Mouse (Mus musculus): Measurements from ENCODE around the gene Arl8b. TPM values are rescaled to one million over a fixed set of nuclear protein-coding genes. Genes with fewer than 3 reads are reported as not detected.

Arl8b gene
- polyA plus RNA-seq, 1 experiment from 2014 or later = 104 TPM

- no peak overlapping the region for H3K9ac ChIP-seq
- no peaks in the 10 kb centered on the region for H3K27me3 ChIP-seq
- no peak overlapping the region for H3K27ac ChIP-seq (replicated peaks)
- H3K36me3 ChIP-seq = no peaks in the 10 kb centered on the region
- WGBS = 75% methylated on average over 1 of the region's 1 CpGs
- no peaks in the 10 kb centered on the region for H3K9me3 ChIP-seq
- H3K4me2 ChIP-seq = no peak overlapping the region
- H3K4me1 ChIP-seq (replicated peaks) = peaks cover 22% of the 10 kb centered on the region
- no peak for ATAC-seq (ENCODE audit: low read depth)
- no peak overlapping the region for H3K4me3 ChIP-seq
These were observed 13.0 kb downstream of the Arl8b start for GRCm38 (mm10) chr6:108795912-108796311.

GRCm38 (mm10) chr6:108796706-108797105 lies 13.8 kb downstream of the Arl8b start:
- Histone ChIP-seq H3K27ac (replicated peaks) (no peak overlapping the region), H3K9ac (no peak overlapping the region), H3K4me1 (replicated peaks) (peaks cover 22% of the 10 kb centered on the region), H3K4me3 (no peak overlapping the region), H3K9me3 (no peaks in the 10 kb centered on the region), H3K4me2 (no peak overlapping the region), H3K36me3 (no peaks in the 10 kb centered on the region), H3K27me3 (no peaks in the 10 kb centered on the region)
- 18% methylated on average over 2 of the region's 2 CpGs for WGBS
- no peak for ATAC-seq (ENCODE audit: low read depth)

GRCm38 (mm10) chr6:108805194-108805593 lies 22.3 kb downstream of the Arl8b start:
- peak; percentile 64 for ATAC-seq (ENCODE audit: low read depth)
- 0% methylated on average over 1 of the region's 1 CpGs for WGBS
- Histone ChIP-seq H3K9ac (no peak overlapping the region), H3K27me3 (no peaks in the 10 kb centered on the region), H3K9me3 (no peaks in the 10 kb centered on the region), H3K4me2 (no peak overlapping the region), H3K4me3 (no peak overlapping the region), H3K4me1 (replicated peaks) (peaks cover 24% of the 10 kb centered on the region), H3K27ac (replicated peaks) (peak overlapping the region; percentile 54; the same call in 1 of the 2 replicates), H3K36me3 (no peaks in the 10 kb centered on the region)

GRCm38 (mm10) chr6:108805871-108806270 lies 23.0 kb downstream of the Arl8b start:
- no peak overlapping the region for H3K4me3 ChIP-seq
- WGBS = 75% methylated on average over 7 of the region's 7 CpGs
- ATAC-seq (ENCODE audit: low read depth) = no peak
- H3K9me3 ChIP-seq = no peaks in the 10 kb centered on the region
- no peaks in the 10 kb centered on the region for H3K27me3 ChIP-seq
- H3K9ac ChIP-seq = no peak overlapping the region
- H3K4me2 ChIP-seq = no peak overlapping the region
- H3K27ac ChIP-seq (replicated peaks) = peak overlapping the region; percentile 59
- peaks cover 26% of the 10 kb centered on the region for H3K4me1 ChIP-seq (replicated peaks)
- no peaks in the 10 kb centered on the region for H3K36me3 ChIP-seq

GRCm38 (mm10) chr6:108807446-108807845 lies 24.5 kb downstream of the Arl8b start:
- no peaks in the 10 kb centered on the region for H3K27me3 ChIP-seq
- no peaks in the 10 kb centered on the region for H3K9me3 ChIP-seq
- ATAC-seq (ENCODE audit: low read depth) = no peak
- no peak overlapping the region for H3K9ac ChIP-seq
- 72% methylated on average over 3 of the region's 3 CpGs for WGBS
- no peak overlapping the region for H3K27ac ChIP-seq (replicated peaks)
- H3K4me3 ChIP-seq = no peak overlapping the region
- no peak overlapping the region for H3K4me2 ChIP-seq
- H3K36me3 ChIP-seq = no peaks in the 10 kb centered on the region
- peaks cover 26% of the 10 kb centered on the region for H3K4me1 ChIP-seq (replicated peaks)

- WGBS = 91% methylated on average over 1 of the region's 1 CpGs
- H3K9ac ChIP-seq = no peak overlapping the region
- no peak overlapping the region for H3K4me3 ChIP-seq
- H3K4me2 ChIP-seq = no peak overlapping the region
- ATAC-seq (ENCODE audit: low read depth) = no peak
- no peaks in the 10 kb centered on the region for H3K9me3 ChIP-seq
- H3K27ac ChIP-seq (replicated peaks) = no peak overlapping the region
- no peaks in the 10 kb centered on the region for H3K36me3 ChIP-seq
- peaks cover 26% of the 10 kb centered on the region for H3K4me1 ChIP-seq (replicated peaks)
- H3K27me3 ChIP-seq = no peaks in the 10 kb centered on the region
These were observed 25.9 kb downstream of the Arl8b start for GRCm38 (mm10) chr6:108808786-108809185.

- Histone ChIP-seq H3K9ac (no peak overlapping the region), H3K27ac (replicated peaks) (no peak overlapping the region), H3K4me3 (no peak overlapping the region), H3K9me3 (no peaks in the 10 kb centered on the region), H3K4me1 (replicated peaks) (peaks cover 15% of the 10 kb centered on the region), H3K27me3 (no peaks in the 10 kb centered on the region), H3K36me3 (peaks cover 6% of the 10 kb centered on the region), H3K4me2 (no peak overlapping the region)
- 69% methylated on average over 10 of the region's 10 CpGs for WGBS
- ATAC-seq (ENCODE audit: low read depth) = no peak
These were observed 27.3 kb downstream of the Arl8b start for GRCm38 (mm10) chr6:108810237-108810636.

- Histone ChIP-seq H3K4me2 (no peak overlapping the region), H3K36me3 (peaks cover 11% of the 10 kb centered on the region), H3K4me3 (no peak overlapping the region), H3K4me1 (replicated peaks) (0 out of 2 replicates have a peak, but pooled peaks cover 4% of the 10 kb centered on the region), H3K9ac (no peak overlapping the region), H3K9me3 (no peaks in the 10 kb centered on the region), H3K27ac (replicated peaks) (no peak overlapping the region), H3K27me3 (no peaks in the 10 kb centered on the region)
- WGBS = 70% methylated on average over 2 of the region's 2 CpGs
- no peak for ATAC-seq (ENCODE audit: low read depth)
These were observed 29.2 kb downstream of the Arl8b start for GRCm38 (mm10) chr6:108812134-108812533.

- Histone ChIP-seq H3K36me3 (peaks cover 55% of the 10 kb centered on the region), H3K9ac (no peak overlapping the region), H3K4me2 (no peak overlapping the region), H3K4me3 (no peak overlapping the region), H3K4me1 (replicated peaks) (no peaks in the 10 kb centered on the region), H3K9me3 (no peaks in the 10 kb centered on the region), H3K27ac (replicated peaks) (no peak overlapping the region), H3K27me3 (no peaks in the 10 kb centered on the region)
- ATAC-seq (ENCODE audit: low read depth) = no peak
- 91% methylated on average over 4 of the region's 4 CpGs for WGBS
These were observed 34.6 kb downstream of the Arl8b start for GRCm38 (mm10) chr6:108817510-108817909.

- Histone ChIP-seq H3K27me3 (no peaks in the 10 kb centered on the region), H3K27ac (replicated peaks) (no peak overlapping the region)
- 86% methylated on average over 7 of the region's 7 CpGs for WGBS
These were observed 42.1 kb downstream of the Arl8b start for GRCm38 (mm10) chr6:108824816-108825545.

GRCm38 (mm10) chr6:108826070-108826469 lies 43.2 kb downstream of the Arl8b start:
- Histone ChIP-seq H3K4me3 (no peak overlapping the region), H3K36me3 (peaks cover 26% of the 10 kb centered on the region), H3K4me2 (no peak overlapping the region), H3K9me3 (no peaks in the 10 kb centered on the region), H3K27ac (replicated peaks) (no peak overlapping the region), H3K27me3 (no peaks in the 10 kb centered on the region), H3K4me1 (replicated peaks) (peaks cover 18% of the 10 kb centered on the region), H3K9ac (no peak overlapping the region)
- 84% methylated on average over 3 of the region's 3 CpGs for WGBS
- ATAC-seq (ENCODE audit: low read depth) = no peak

More at GRCm38 (mm10) chr6:108824816-108825545, 42.1 kb downstream of the Arl8b start:
- no peak for ATAC-seq (ENCODE audit: low read depth)
- Histone ChIP-seq H3K4me1 (replicated peaks) (peaks cover 14% of the 10 kb centered on the region), H3K4me2 (no peak overlapping the region), H3K9ac (no peak overlapping the region), H3K36me3 (peaks cover 36% of the 10 kb centered on the region), H3K4me3 (no peak overlapping the region), H3K9me3 (no peaks in the 10 kb centered on the region)

- Histone ChIP-seq H3K4me1 (replicated peaks) (peaks cover 27% of the 10 kb centered on the region), H3K27me3 (no peaks in the 10 kb centered on the region), H3K4me2 (peak overlapping the region; percentile 92), H3K27ac (replicated peaks) (no peak overlapping the region), H3K36me3 (peaks cover 14% of the 10 kb centered on the region), H3K9me3 (no peaks in the 10 kb centered on the region), H3K9ac (no peak overlapping the region), H3K4me3 (peak overlapping the region; percentile 94)
- no peak for ATAC-seq (ENCODE audit: low read depth)
- 29% methylated on average over 5 of the region's 5 CpGs for WGBS
These were observed 44.5 kb downstream of the Arl8b start for GRCm38 (mm10) chr6:108827336-108827920.
